Mouse (Mus musculus) liver, embryonic 15.5 days (tissue): Measurements from ENCODE around the gene Dock6. TPM values are rescaled to one million over a fixed set of nuclear protein-coding genes. Genes with fewer than 3 reads are reported as not detected.
"Not testable (repeated sequence)": the region's sequence is repeated elsewhere in the genome, so short reads cannot be mapped to it uniquely, and the experiment has no call there.

ENCODE experiments used
- ATAC-seq: fragments of 200-750 bp; cut with Nextera tagmentation; 2 replicates; pipeline ENCODE4 v1.8.0; 2017; ENCODE audit warnings: moderate number of reproducible peaks, mild to moderate bottlenecking, moderate library complexity; ENCODE audit not compliant: insufficient read depth
- H3K27ac ChIP-seq: fragments of 300-500 bp; sonication (generic); replicated peaks from 2 replicates; pipeline ENCODE4 v1.5.1; 2015; ENCODE audit warnings: mild to moderate bottlenecking, inconsistent platforms
- H3K27me3 ChIP-seq: fragments of 300-500 bp; sonication (generic); 2 replicates; pipeline ENCODE4 v1.6.1; 2015; ENCODE audit warnings: mild to moderate bottlenecking, inconsistent platforms
- H3K36me3 ChIP-seq: fragments of 300-500 bp; sonication (generic); replicated peaks from 2 replicates; pipeline ENCODE4 v1.6.1; 2015; ENCODE audit warnings: moderate library complexity, mild to moderate bottlenecking, inconsistent platforms
- H3K4me1 ChIP-seq: fragments of 300-500 bp; sonication (generic); replicated peaks from 2 replicates; pipeline ENCODE4 v1.6.1; 2015; ENCODE audit warnings: inconsistent platforms
- H3K4me2 ChIP-seq: fragments of 300-500 bp; sonication (generic); 2 replicates; pipeline ENCODE4 v1.6.1; 2015; ENCODE audit warnings: moderate library complexity, mild to moderate bottlenecking, inconsistent platforms
- H3K4me3 ChIP-seq: fragments of 300-500 bp; sonication (generic); replicated peaks from 2 replicates; pipeline ENCODE4 v1.5.1; 2015; ENCODE audit warnings: mild to moderate bottlenecking, inconsistent platforms
- H3K9ac ChIP-seq: fragments of 300-500 bp; sonication (generic); 2 replicates; pipeline ENCODE4 v1.6.1; 2015; ENCODE audit warnings: moderate library complexity, mild to moderate bottlenecking, inconsistent platforms
- H3K9me3 ChIP-seq: fragments of 300-500 bp; sonication (generic); replicated peaks from 2 replicates; pipeline ENCODE4 v1.6.1; 2016; ENCODE audit warnings: inconsistent platforms
- WGBS: fragments of 180-500 bp; shearing (Covaris S2); methylation state at CpG from one replicate; pipeline ENCODE4 v1.1.7; 2015; ENCODE audit warnings: mixed read lengths; ENCODE audit not compliant: insufficient replicate concordance; 5-methylcytosine and 5-hydroxymethylcytosine counted together
- polyA plus RNA-seq: library from polyadenylated mRNA; unstranded; fragments of >200 nt; fragmentation: Nextera tagmentation; extraction: Ambion mirVana; gene quantifications from 2 replicates; pipeline ENCODE4 v1.2.1, GENCODE M21; 2015

The Dock6 gene
- polyA plus RNA-seq: 4.2 and 5.6 TPM in 2 replicates

DNA sequence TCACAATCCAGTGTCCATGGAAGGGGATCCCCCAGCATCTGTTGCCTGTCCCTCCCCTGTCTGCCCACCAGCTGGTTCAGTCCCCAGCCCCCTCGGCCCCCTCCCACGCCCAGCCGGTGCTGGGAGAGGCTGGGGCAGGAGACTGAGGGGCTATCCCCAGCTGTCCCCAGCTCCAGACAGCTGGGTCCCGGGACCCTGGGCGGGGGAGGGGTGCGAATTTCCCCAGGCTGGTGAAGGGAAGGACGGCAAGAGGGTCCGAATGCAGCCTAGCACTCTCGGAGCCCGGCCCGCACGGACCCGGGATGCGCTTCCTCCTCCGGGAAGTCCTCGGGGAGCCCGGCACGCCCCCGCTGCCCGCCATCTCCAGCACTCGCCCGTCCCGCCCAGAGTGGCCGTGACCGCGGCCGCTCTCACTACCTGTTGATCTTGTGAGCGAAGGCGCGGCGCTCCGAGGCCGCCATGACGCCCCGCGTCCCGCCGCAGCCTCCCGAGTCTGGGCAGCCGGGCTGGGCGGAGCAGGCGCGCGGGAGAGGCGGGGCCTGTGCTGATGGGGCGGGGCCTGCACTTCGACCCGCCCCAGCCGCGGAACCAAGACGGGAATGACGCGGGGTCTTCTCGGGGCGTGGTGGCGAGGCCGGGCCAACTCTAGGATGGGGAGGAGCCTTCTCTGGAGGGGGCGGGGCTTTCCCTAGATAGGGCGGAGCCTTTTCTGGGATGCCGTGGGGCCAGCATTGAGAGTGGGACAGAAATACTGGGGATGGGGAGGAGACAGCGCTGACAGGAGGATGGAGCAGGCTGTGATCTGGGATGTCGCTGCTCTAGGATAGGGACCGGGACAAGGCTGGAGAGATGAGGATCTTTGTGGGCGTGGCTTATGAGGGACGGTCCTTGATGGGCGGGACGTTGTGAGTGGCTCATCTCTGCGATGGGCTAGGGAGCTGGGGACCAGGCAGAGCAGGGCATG lies at the start of gene Dock6:
Gene Dock6 (minus strand): TSS at position 508 of the 964 bp plus-strand sequence.
- peaks cover 31% of the 10 kb centered on the region for H3K4me1 ChIP-seq
- 1% methylated on average over 68 of the region's 68 CpGs for WGBS

DNA sequence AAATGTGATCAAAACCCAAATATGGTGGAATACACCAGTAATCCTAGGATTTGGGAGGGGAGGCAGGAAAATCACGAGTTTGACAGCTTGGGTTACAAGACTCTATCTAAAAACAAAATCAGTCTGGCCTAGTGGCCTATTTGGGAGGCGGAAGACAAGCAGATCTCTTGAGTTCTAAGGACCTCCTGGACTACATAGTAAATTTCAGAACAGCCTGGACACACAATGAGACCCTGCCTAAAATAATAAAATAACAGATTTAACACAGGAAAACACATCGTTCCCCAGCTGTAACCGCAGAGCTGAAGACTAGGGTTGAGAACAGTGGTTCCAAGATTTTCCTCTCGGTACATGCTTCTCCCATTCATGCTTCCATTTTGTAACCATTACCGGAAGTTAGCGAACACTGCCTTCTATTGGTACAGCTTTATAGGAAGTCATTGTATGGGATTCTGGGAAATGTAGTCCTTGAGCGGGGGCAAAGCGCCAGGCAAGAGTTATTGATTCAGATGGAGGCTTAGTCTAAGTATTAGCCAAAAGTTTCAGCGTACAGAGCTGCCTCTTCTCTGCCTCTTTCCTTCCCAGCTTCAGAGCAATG lies 48.9 kb upstream of the Dock6 start:
- WGBS: 11% methylated on average over 10 of the region's 10 CpGs
- Histone ChIP-seq H3K36me3 (no peaks in the 10 kb centered on the region), H3K9me3 (no peaks in the 10 kb centered on the region), H3K9ac (no peak overlapping the region), H3K4me1 (0 out of 2 replicates have a peak, but pooled peaks cover 6% of the 10 kb centered on the region), H3K27me3 (peaks cover 12% of the 10 kb centered on the region), H3K4me3 (peak overlapping the region; percentile 45), H3K4me2 (peak overlapping the region; percentile 56), H3K27ac (no peak overlapping the region)
- ATAC-seq: peak; percentile 37

More for the DNA sequence above, at the start of gene Dock6:
- Histone ChIP-seq H3K27me3 (no peaks in the 10 kb centered on the region; the same call in 1 of the 2 replicates), H3K36me3 (no peaks in the 10 kb centered on the region), H3K4me3 (peak within 1 kb of the TSS; percentile 65), H3K27ac (no peak within 1 kb of the TSS), H3K9ac (peak within 1 kb of the TSS; percentile 68), H3K4me2 (peak within 1 kb of the TSS; percentile 83), H3K9me3 (no peaks in the 10 kb centered on the region)
- ATAC-seq: peak; percentile 75

DNA sequence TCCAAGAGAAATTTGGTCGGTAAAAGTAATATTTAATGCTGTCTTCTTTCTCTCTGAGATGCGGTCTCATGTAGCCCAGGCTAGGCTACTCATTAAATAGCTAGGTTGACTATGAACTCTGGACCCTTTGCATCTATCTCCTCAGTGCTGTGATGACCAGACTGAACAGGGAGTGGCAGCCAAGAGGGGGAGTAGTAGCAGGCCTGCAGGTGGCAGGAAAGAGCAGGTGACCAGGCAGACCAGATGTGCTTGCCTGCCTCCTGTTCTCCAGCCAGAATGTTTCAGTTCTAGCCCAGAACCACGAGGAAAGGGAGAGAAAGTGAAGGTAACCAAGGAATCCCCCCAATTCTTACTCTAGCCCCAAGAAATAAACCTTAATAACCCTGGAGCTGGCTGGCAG lies 36.8 kb upstream of the Dock6 start:
- no peak overlapping the region for H3K4me2 ChIP-seq
- H3K27me3 ChIP-seq: no peaks in the 10 kb centered on the region
- no peaks in the 10 kb centered on the region for H3K4me1 ChIP-seq
- H3K27ac ChIP-seq: no peak overlapping the region
- ATAC-seq: no peak
- 41% methylated on average over 3 of the region's 3 CpGs for WGBS
- H3K9ac ChIP-seq: no peak overlapping the region
- H3K9me3 ChIP-seq: no peaks in the 10 kb centered on the region
- H3K4me3 ChIP-seq: no peak overlapping the region
- no peaks in the 10 kb centered on the region for H3K36me3 ChIP-seq

DNA sequence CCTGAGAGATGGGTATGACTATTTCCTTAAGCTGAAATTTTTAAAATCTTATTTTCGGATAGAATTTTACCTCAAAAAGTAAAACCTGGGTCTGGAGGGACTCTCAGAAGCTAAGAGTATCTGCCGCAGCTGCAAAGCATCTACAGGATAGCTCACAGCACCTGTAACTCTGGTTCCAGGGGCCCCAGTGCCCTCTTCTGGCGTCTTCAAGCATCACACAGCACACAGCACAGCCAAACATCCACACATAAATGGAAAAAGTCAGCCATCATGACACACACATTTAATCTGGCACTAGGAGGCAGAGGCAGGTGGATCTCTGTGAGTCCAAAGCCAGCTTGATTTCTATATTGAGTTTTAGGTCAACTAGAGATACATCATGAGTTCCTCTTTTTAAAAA lies 24.2 kb upstream of the Dock6 start:
- no peak overlapping the region for H3K4me3 ChIP-seq
- peaks cover 3% of the 10 kb centered on the region; the same call in 1 of the 2 replicates for H3K27me3 ChIP-seq
- H3K9me3 ChIP-seq: no peaks in the 10 kb centered on the region
- ATAC-seq: no peak
- H3K4me2 ChIP-seq: no peak overlapping the region
- H3K27ac ChIP-seq: no peak overlapping the region
- H3K9ac ChIP-seq: no peak overlapping the region
- H3K36me3 ChIP-seq: no peaks in the 10 kb centered on the region
- WGBS: 42% methylated on average over 3 of the region's 3 CpGs
- no peaks in the 10 kb centered on the region for H3K4me1 ChIP-seq

DNA sequence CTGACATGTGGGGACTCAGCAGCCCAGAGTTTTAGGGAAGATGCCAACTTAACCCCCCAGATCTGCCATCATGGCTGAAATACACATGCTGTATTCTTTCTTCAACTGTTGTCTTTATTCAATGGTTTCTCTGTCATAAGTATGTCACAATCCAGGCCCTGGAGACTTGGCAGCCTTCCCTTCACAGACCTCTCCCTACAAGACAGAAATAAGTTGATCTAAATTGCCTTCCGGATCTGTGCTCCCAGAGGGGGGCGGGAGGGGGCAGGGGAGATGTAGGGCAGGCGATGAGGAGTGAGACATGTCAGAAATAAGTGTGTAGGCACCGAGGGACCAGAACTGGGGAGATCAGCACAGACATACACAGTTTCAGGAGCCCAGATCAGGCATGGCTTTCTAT lies 19.8 kb upstream of the Dock6 start:
- Histone ChIP-seq H3K4me1 (no peaks in the 10 kb centered on the region), H3K27me3 (peaks cover 3% of the 10 kb centered on the region; the same call in 1 of the 2 replicates), H3K36me3 (no peaks in the 10 kb centered on the region), H3K9me3 (no peaks in the 10 kb centered on the region), H3K27ac (no peak overlapping the region), H3K4me2 (no peak overlapping the region), H3K4me3 (no peak overlapping the region), H3K9ac (no peak overlapping the region)
- ATAC-seq: no peak
- WGBS: 42% methylated on average over 4 of the region's 4 CpGs

DNA sequence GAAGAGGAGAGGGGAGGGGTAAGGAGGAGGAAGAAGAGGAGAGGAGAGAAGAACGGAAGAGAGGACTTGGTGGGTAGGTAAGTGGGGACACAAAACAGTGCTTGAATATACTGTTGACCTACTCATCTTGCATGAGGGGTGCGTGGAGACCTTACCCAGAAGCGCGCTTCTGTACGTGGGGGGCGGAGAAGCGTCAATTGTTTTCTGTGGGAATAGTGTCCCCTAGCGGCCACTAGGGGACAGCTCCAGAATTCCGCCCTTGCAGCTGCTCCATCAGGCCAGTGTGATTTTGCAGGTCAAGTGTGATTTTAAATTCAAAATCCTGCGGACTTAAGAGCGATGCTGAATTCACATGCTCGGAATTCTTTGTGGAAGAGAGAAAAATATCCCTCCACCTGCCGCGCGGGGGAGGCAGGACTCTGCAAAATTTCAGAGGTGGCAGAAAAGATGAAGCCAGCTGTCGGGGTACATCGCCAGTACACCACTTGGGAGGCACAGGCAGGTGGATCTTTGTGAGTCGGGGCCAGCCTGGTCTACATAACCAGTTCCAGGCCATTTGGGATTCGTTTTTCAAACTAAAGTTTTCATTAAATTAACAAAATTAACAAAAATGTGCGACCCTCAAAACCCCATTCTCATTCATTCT lies 18.6 kb upstream of the Dock6 start:
- Histone ChIP-seq H3K27ac (no peak overlapping the region), H3K36me3 (no peaks in the 10 kb centered on the region), H3K9ac (no peak overlapping the region), H3K4me3 (no peak overlapping the region), H3K9me3 (no peaks in the 10 kb centered on the region), H3K4me2 (no peak overlapping the region; the same call in 1 of the 2 replicates), H3K4me1 (no peaks in the 10 kb centered on the region), H3K27me3 (peaks cover 3% of the 10 kb centered on the region; the same call in 1 of the 2 replicates)
- ATAC-seq: no peak
- WGBS: 12% methylated on average over 20 of the region's 20 CpGs

DNA sequence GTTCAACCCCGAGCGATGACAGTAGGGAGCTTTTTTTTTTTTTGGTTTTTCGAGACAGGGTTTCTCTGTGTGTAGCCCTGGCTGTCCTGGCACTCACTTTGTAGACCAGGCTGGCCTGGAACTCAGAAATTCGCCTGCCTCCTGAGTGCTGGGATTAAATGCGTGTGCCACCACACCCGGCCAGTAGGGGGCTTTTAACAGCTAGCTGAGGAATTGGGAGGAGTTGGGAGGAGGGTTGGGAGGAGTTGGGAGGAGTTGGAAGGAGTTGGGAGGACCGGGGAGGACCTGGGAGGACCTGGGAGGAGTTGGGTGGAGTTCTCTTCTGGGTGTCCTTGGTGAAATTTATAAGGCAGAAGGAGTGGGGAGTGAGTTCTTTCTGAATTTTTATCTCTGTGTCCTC lies 16.9 kb upstream of the Dock6 start:
- not testable (repeated sequence) for H3K27me3 ChIP-seq, H3K36me3 ChIP-seq, H3K9me3 ChIP-seq, H3K4me3 ChIP-seq, H3K27ac ChIP-seq, H3K9ac ChIP-seq, ATAC-seq, H3K4me1 ChIP-seq, H3K4me2 ChIP-seq
- 43% methylated on average over 7 of the region's 7 CpGs for WGBS

DNA sequence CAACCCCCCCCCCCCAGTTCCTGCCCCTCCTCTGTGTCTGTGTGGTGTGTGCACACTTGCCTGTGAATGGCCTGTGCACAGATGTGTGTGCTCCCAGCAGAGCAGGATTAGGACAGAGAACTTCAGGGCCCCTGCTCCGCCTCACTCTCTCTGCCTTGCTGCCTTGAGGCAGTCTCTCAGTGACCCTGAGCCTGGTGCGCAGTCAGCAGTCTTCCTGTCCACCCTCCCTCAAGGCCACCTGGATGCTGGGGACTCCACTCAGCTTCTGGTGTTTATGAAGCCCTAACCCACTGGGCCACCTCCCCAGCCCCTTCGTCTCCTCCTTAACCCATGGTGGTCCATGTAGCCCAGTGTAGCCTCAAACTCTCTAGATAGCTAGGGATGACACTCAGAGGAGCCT lies 15.3 kb upstream of the Dock6 start:
- H3K9ac ChIP-seq: no peak overlapping the region
- no peak overlapping the region for H3K4me2 ChIP-seq
- no peaks in the 10 kb centered on the region for H3K9me3 ChIP-seq
- H3K4me1 ChIP-seq: no peaks in the 10 kb centered on the region
- H3K27ac ChIP-seq: no peak overlapping the region
- H3K36me3 ChIP-seq: no peaks in the 10 kb centered on the region
- peaks cover 3% of the 10 kb centered on the region; the same call in 1 of the 2 replicates for H3K27me3 ChIP-seq
- ATAC-seq: no peak
- WGBS: 70% methylated on average over 3 of the region's 3 CpGs
- no peak overlapping the region for H3K4me3 ChIP-seq

DNA sequence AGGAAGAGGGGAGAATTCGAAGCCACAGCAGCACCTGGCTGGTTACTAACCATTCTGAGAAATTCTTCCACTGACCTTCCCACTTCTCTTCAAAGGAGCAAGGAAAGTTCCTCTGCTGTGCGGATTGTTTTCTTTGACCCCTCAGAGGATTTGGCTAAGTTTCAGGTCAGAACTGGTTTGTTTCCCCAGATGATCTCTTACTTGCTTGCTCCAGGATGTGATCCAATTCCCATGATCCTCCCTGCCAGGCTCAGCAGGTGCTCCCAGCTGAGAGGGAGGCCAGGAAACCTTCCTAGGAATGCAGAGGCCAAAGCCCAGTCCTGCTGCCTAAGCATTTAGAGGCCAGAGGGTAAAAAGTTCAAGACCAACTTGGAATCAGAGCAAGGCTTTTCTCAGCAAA lies 14.2 kb upstream of the Dock6 start:
- WGBS: 61% methylated on average over 2 of the region's 2 CpGs
- no peak for ATAC-seq
- no peak overlapping the region for H3K4me2 ChIP-seq

DNA sequence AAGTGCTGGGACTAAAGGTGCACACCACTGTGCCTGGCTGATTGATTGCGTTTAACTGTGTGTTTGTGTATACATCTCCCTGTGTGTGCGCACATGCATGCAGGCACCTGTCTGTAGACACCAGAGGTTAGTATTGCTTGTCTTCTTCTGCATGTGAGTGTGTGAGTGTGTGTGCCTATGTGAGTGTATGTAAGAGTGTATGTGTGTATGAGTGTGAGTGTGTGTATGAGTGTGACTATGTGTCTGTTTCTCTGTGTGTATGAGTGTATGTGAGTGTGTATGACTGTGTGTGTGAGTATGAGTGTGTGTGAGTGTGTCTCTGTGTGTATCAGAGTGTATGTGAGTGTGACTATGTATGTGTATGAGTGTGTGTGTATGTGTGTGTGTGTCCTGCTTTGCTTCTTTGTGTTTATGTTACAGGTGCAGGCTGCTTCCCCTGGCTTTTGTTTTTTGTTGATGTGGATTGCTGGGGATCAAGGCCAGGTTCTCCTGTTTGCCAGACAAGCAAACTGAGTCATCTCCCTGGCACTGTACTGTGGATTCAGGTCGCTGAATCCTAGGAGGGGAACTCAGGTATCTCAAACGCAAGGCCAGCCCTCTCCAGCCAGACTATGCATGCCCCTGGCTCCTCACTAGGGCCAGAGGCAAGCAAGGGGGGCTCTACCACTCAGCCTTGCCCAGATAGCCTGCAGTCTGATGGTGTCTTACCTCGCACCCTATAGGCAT lies 13.4 kb upstream of the Dock6 start:
- Histone ChIP-seq H3K27ac (no peak overlapping the region), H3K9ac (no peak overlapping the region), H3K36me3 (no peaks in the 10 kb centered on the region), H3K27me3 (no peaks in the 10 kb centered on the region), H3K4me3 (no peak overlapping the region), H3K4me1 (no peaks in the 10 kb centered on the region), H3K4me2 (no peak overlapping the region), H3K9me3 (0 out of 2 replicates have a peak, but pooled peaks cover 4% of the 10 kb centered on the region)
- 51% methylated on average over 5 of the region's 5 CpGs for WGBS
- ATAC-seq: no peak

More for the DNA sequence above, 14.2 kb upstream of the Dock6 start:
- Histone ChIP-seq H3K9me3 (no peaks in the 10 kb centered on the region), H3K4me1 (no peaks in the 10 kb centered on the region), H3K27ac (no peak overlapping the region), H3K36me3 (no peaks in the 10 kb centered on the region), H3K27me3 (no peaks in the 10 kb centered on the region), H3K9ac (no peak overlapping the region), H3K4me3 (no peak overlapping the region)
